Mouse (Mus musculus) T-cell, adult 2 months (primary cell): ENCODE data around the gene Crip2.

Source experiments
- DNase-seq: peaks from one replicate; pipeline ENCODE4 v3.0.0; 2022; ENCODE audit warnings: low spot score

Gene Crip2

GRCm38 (mm10) chr12:113139908-113140615 lies at the start of gene Crip2:
Crip2 (plus strand) TSS chr12:113140236.
- DNase-seq = peak; percentile 91

GRCm38 (mm10) chr12:113097040-113097439 lies 43.0 kb upstream of the Crip2 start:
- no peak for DNase-seq

- DNase-seq = peak; percentile 42
These were observed 42.2 kb upstream of the Crip2 start, which contains the start of gene Mta1 for GRCm38 (mm10) chr12:113097749-113098281. Mta1 (plus strand) TSS chr12:113098278.

GRCm38 (mm10) chr12:113098530-113099151 lies 41.4 kb upstream of the Crip2 start:
- DNase-seq = peak; percentile 24

GRCm38 (mm10) chr12:113099470-113100237 lies 40.4 kb upstream of the Crip2 start:
- DNase-seq = no peak

- DNase-seq = no peak
These were observed 39.5 kb upstream of the Crip2 start for GRCm38 (mm10) chr12:113100448-113101076.

- DNase-seq = peak; percentile 41
These were observed 38.6 kb upstream of the Crip2 start for GRCm38 (mm10) chr12:113101251-113101960.

- DNase-seq = peak; percentile 76
These were observed 37.6 kb upstream of the Crip2 start for GRCm38 (mm10) chr12:113102461-113102860.

- DNase-seq = peak; percentile 31
These were observed 36.1 kb upstream of the Crip2 start for GRCm38 (mm10) chr12:113103846-113104451.

GRCm38 (mm10) chr12:113106386-113106785 lies 33.6 kb upstream of the Crip2 start:
- no peak for DNase-seq

GRCm38 (mm10) chr12:113107431-113108124 lies 32.5 kb upstream of the Crip2 start:
- peak; percentile 19 for DNase-seq

GRCm38 (mm10) chr12:113108528-113109283 lies 31.3 kb upstream of the Crip2 start:
- no peak for DNase-seq

GRCm38 (mm10) chr12:113109801-113110200 lies 30.2 kb upstream of the Crip2 start:
- no peak for DNase-seq

GRCm38 (mm10) chr12:113114141-113114540 lies 25.9 kb upstream of the Crip2 start:
- DNase-seq = no peak

GRCm38 (mm10) chr12:113114856-113115538 lies 25.0 kb upstream of the Crip2 start:
- no peak for DNase-seq

- peak; percentile 49 for DNase-seq
These were observed 20.3 kb upstream of the Crip2 start for GRCm38 (mm10) chr12:113119516-113120410.

- no peak for DNase-seq
These were observed 15.3 kb upstream of the Crip2 start for GRCm38 (mm10) chr12:113124726-113125125.

- DNase-seq = no peak
These were observed 9.3 kb upstream of the Crip2 start for GRCm38 (mm10) chr12:113130732-113131131.
